Comparison of ENCODE assay signal across 9 mouse cellular contexts in genomic region chr7:19083096-19083495, GRCm38 (mm10). TPM values are rescaled to one million over a fixed set of nuclear protein-coding genes. Genes with fewer than 3 reads are reported as not detected.
DNase-seq lines count a peak whose midpoint lies in the region; ATAC-seq lines count a peak whose summit lies in the region.
"Had no signal": no experiment of that assay in that cellular context is flagged by ENCODE, and none has a peak within 500 bp of the region (broad histone marks: within the 10 kb centered on the region; RNA-seq: fewer than 3 reads in every experiment).

No protein-coding gene starts in this region.

- peak overlapping the region; percentile 47 for H3K9ac ChIP-seq in heart, embryonic 15.5 days
- 0 out of 2 replicates have a peak overlapping the region, but pooled peaks have one; percentile 14 for H3K9ac ChIP-seq in lung, embryonic 15.5 days

- no peaks in the 10 kb centered on the region for H3K27me3 ChIP-seq in heart, embryonic 15.5 days
- no peaks in the 10 kb centered on the region for H3K27me3 ChIP-seq in lung, embryonic 15.5 days

- H3K36me3 ChIP-seq in heart, embryonic 15.5 days = peaks cover 43% of the 10 kb centered on the region
- H3K36me3 ChIP-seq in lung, embryonic 15.5 days = peaks cover 54% of the 10 kb centered on the region

- peak overlapping the region; percentile 86 for H3K27ac ChIP-seq in heart, embryonic 15.5 days
- peak overlapping the region; percentile 46 for H3K27ac ChIP-seq in lung, embryonic 15.5 days

- 24% methylated on average over 6 of the region's 6 CpGs for WGBS in heart, embryonic 15.5 days
- 35% methylated on average over 6 of the region's 6 CpGs for WGBS in lung, embryonic 15.5 days

- H3K4me1 ChIP-seq in heart, embryonic 15.5 days (replicated peaks) = peaks cover 74% of the 10 kb centered on the region
- peaks cover 47% of the 10 kb centered on the region for H3K4me1 ChIP-seq in lung, embryonic 15.5 days

- peak; percentile 72 for DNase-seq in adrenal gland, adult 2 months
- DNase-seq in adrenal gland, postnatal 4 days (ENCODE audit: low spot score in 2 of 2) = no peak
- DNase-seq in adrenal gland, postnatal 36 days = peak; percentile 34 to 67
- no peak for DNase-seq in thymus, postnatal 4 days
- DNase-seq in thymus, postnatal 14 days = no peak
- DNase-seq in left cerebral cortex, adult 8-10 months (ENCODE audit: low spot score in 2 of 2) = no peak

- peak overlapping the region; percentile 63 for H3K4me2 ChIP-seq in heart, embryonic 15.5 days
- peak overlapping the region; percentile 54 for H3K4me2 ChIP-seq in lung, embryonic 15.5 days

- H3K4me3 ChIP-seq in heart, embryonic 15.5 days = peak overlapping the region; percentile 46
- 0 out of 2 replicates have a peak overlapping the region, but pooled peaks have one; percentile 5 for H3K4me3 ChIP-seq in lung, embryonic 15.5 days

- no peaks in the 10 kb centered on the region for H3K9me3 ChIP-seq in heart, embryonic 15.5 days (replicated peaks)
- H3K9me3 ChIP-seq in lung, embryonic 15.5 days = no peaks in the 10 kb centered on the region

- peak; percentile 61 for ATAC-seq in heart, embryonic 15.5 days (replicated peaks; ENCODE audit: insufficient number of reproducible peaks, insufficient read depth, low FRiP score, low read depth)
- ATAC-seq in lung, embryonic 15.5 days (ENCODE audit: borderline replicate concordance, extremely low read depth, low FRiP score, low TSS enrichment) = 0 out of 2 replicates have a peak, but pooled peaks have one; percentile 0

RNA-seq across cellular contexts. Expression of gene Dmpk, which starts 0.6 kb away (rescaled TPM):
- total RNA-seq in adrenal gland, adult 2 months (2021) = 100 to 1,000 TPM; 130 to 142 TPM
- polyA plus RNA-seq in adrenal gland, adult 2 months (2012; rRNA removed) = 743 and 836 TPM in 2 replicates
- total RNA-seq in adrenal gland, postnatal 4 days (2021) = 10 to 100 TPM; 70.0 to 74.7 TPM
- total RNA-seq in adrenal gland, postnatal 36 days (2021) = 100 to 1,000 TPM in 1 of 2 experiments, 10 to 100 TPM in 1; 81.5 to 110 TPM
- 51.9 and 57.3 TPM in 2 replicates for polyA plus RNA-seq in heart, embryonic 15.5 days (2015; fragmentation: Nextera tagmentation; extraction: Ambion mirVana)
- 24.2 and 27.1 TPM in 2 replicates for polyA plus RNA-seq in lung, embryonic 15.5 days (2015; fragmentation: Nextera tagmentation; extraction: Ambion mirVana)
- total RNA-seq in left cerebral cortex, adult 8-10 months (2022) = 10 to 100 TPM; 25.0 to 39.7 (median 31.6) TPM

RNA-seq across cellular contexts. Expression of gene Dmwd, which starts 7.1 kb away (rescaled TPM):
- total RNA-seq in adrenal gland, adult 2 months (2021) = 10 to 100 TPM; 44.2 to 58.5 TPM
- 144 and 152 TPM in 2 replicates for polyA plus RNA-seq in adrenal gland, adult 2 months (2012; rRNA removed)
- 10 to 100 TPM; 67.0 to 70.3 TPM for total RNA-seq in adrenal gland, postnatal 4 days (2021)
- total RNA-seq in adrenal gland, postnatal 36 days (2021) = 10 to 100 TPM; 53.8 to 57.1 TPM
- 14.2 and 20.0 TPM in 2 replicates for polyA plus RNA-seq in heart, embryonic 15.5 days (2015; fragmentation: Nextera tagmentation; extraction: Ambion mirVana)
- polyA plus RNA-seq in lung, embryonic 15.5 days (2015; fragmentation: Nextera tagmentation; extraction: Ambion mirVana) = 15.9 and 17.1 TPM in 2 replicates
- 100 to 1,000 TPM; 139 to 148 (median 143) TPM for total RNA-seq in left cerebral cortex, adult 8-10 months (2022)

RNA-seq across cellular contexts. Expression of gene Six5, which starts 11.3 kb away (rescaled TPM):
- total RNA-seq in adrenal gland, adult 2 months (2021) = 10 to 100 TPM; 12.6 to 16.1 TPM
- 77.3 and 86.0 TPM in 2 replicates for polyA plus RNA-seq in adrenal gland, adult 2 months (2012; rRNA removed)
- total RNA-seq in adrenal gland, postnatal 4 days (2021) = 10 to 100 TPM; 23.4 to 25.3 TPM
- 10 to 100 TPM; 14.0 to 15.6 TPM for total RNA-seq in adrenal gland, postnatal 36 days (2021)
- polyA plus RNA-seq in heart, embryonic 15.5 days (2015; fragmentation: Nextera tagmentation; extraction: Ambion mirVana) = 4.9 and 6.7 TPM in 2 replicates
- 9.5 and 9.7 TPM in 2 replicates for polyA plus RNA-seq in lung, embryonic 15.5 days (2015; fragmentation: Nextera tagmentation; extraction: Ambion mirVana)
- total RNA-seq in left cerebral cortex, adult 8-10 months (2022) = 1 to 10 TPM; 2.0 to 2.5 (median 2.3) TPM

RNA-seq across cellular contexts. Expression of gene Rsph6a, which starts 28.6 kb away (rescaled TPM):
- not detected for total RNA-seq in adrenal gland, adult 2 months (2021)
- polyA plus RNA-seq in adrenal gland, adult 2 months (2012; rRNA removed) = not detected in 2 replicates
- not detected for total RNA-seq in adrenal gland, postnatal 4 days (2021)
- total RNA-seq in adrenal gland, postnatal 36 days (2021) = not detected
- not detected in 2 replicates for polyA plus RNA-seq in heart, embryonic 15.5 days (2015; fragmentation: Nextera tagmentation; extraction: Ambion mirVana)
- polyA plus RNA-seq in lung, embryonic 15.5 days (2015; fragmentation: Nextera tagmentation; extraction: Ambion mirVana) = not detected in 2 replicates
- under 1 TPM in 3 of 4 experiments, not detected in 1; 0.24 to 0.79 (median 0.32) TPM for total RNA-seq in left cerebral cortex, adult 8-10 months (2022)
- polyA plus RNA-seq: erythroblast, embryonic 14.5 days had no signal

RNA-seq across cellular contexts. Expression of gene Gm4969, which starts 35.1 kb away (rescaled TPM):
- total RNA-seq in adrenal gland, adult 2 months (2021) = not detected
- 0.04 TPM in 1 of 2 replicates, not detected in the other for polyA plus RNA-seq in adrenal gland, adult 2 months (2012; rRNA removed)
- total RNA-seq in adrenal gland, postnatal 4 days (2021) = under 1 TPM; 0.59 to 0.98 TPM
- not detected for total RNA-seq in adrenal gland, postnatal 36 days (2021)
- polyA plus RNA-seq in heart, embryonic 15.5 days (2015; fragmentation: Nextera tagmentation; extraction: Ambion mirVana) = 0.73 and 1.0 TPM in 2 replicates
- polyA plus RNA-seq in lung, embryonic 15.5 days (2015; fragmentation: Nextera tagmentation; extraction: Ambion mirVana) = 1.8 and 1.9 TPM in 2 replicates
- under 1 TPM in 3 of 4 experiments, not detected in 1; 0.37 to 0.68 (median 0.48) TPM for total RNA-seq in left cerebral cortex, adult 8-10 months (2022)
- polyA plus RNA-seq: erythroblast, embryonic 14.5 days had no signal

Comparison
In these comparisons a context has a peak if more than half of its experiments do, and no peak if none do; other contexts are left out.
1. DNase-seq: peak in adrenal gland, adult 2 months (single experiment) and adrenal gland, postnatal 36 days (2 of 2); none in adrenal gland, postnatal 4 days (0 of 2), thymus, postnatal 4 days (single experiment), thymus, postnatal 14 days (single experiment) and left cerebral cortex, adult 8-10 months (0 of 2).